Mouse (Mus musculus) MEL (cell line): Measurements from ENCODE around the gene Kcnk13. TPM values are rescaled to one million over a fixed set of nuclear protein-coding genes. Genes with fewer than 3 reads are reported as not detected.

Source experiments
- DNase-seq: peaks from one replicate; pipeline ENCODE4 v3.0.0; 2011; ENCODE audit warnings: low read depth, low spot score
- H3K27ac ChIP-seq: 2 replicates; pipeline ENCODE4 v1.5.1; 2012; ENCODE audit warnings: low read depth, mild to moderate bottlenecking, control low read depth, low read length, moderate library complexity; ENCODE audit not compliant: control insufficient read depth
- H3K27me3 ChIP-seq, 2 experiments: fragments of 150-350 bp in 1 of 2; sonication (generic) in 1 of 2; 2 replicates each; pipeline ENCODE4 v1.6.1; 2012; ENCODE audit warnings: low read length in 2 of 2, mild to moderate bottlenecking in 2 of 2, improper control_type of control experiment in 1 of 2, moderate library complexity in 1 of 2; ENCODE audit not compliant: insufficient read depth in 2 of 2, control insufficient read depth in 1 of 2
- H3K36me3 ChIP-seq, 2 experiments: 2 replicates each; pipeline ENCODE4 v1.6.1; 2012 to 2014; ENCODE audit warnings: low read length in 2 of 2, improper control_type of control experiment in 1 of 2, inconsistent platforms in 1 of 2, mild to moderate bottlenecking in 1 of 2; ENCODE audit not compliant: insufficient read depth in 2 of 2, control insufficient read depth in 1 of 2
- H3K4me1 ChIP-seq, 2 experiments: fragments of 150-350 bp in 1 of 2; sonication (generic) in 1 of 2; 2 replicates each; pipeline ENCODE4 v1.6.1; 2012; ENCODE audit warnings: low read length in 2 of 2, improper control_type of control experiment in 1 of 2, mild to moderate bottlenecking in 1 of 2; ENCODE audit not compliant: insufficient read depth in 2 of 2, control insufficient read depth in 1 of 2
- H3K4me3 ChIP-seq, 2 experiments: fragments of 150-350 bp in 1 of 2; sonication (generic) in 1 of 2; 2 replicates each; pipeline ENCODE4 v1.5.1; 2012; ENCODE audit warnings: low read depth in 2 of 2, low read length in 2 of 2, mild to moderate bottlenecking in 2 of 2, moderate library complexity in 2 of 2, control low read depth in 1 of 2, improper control_type of control experiment in 1 of 2; ENCODE audit not compliant: control insufficient read depth in 1 of 2, insufficient read depth in 1 of 2
- H3K79me2 ChIP-seq: 2 replicates; pipeline ENCODE4 v1.6.1; 2012; ENCODE audit warnings: mild to moderate bottlenecking, low read length, moderate library complexity; ENCODE audit not compliant: control insufficient read depth, poor library complexity, insufficient read depth
- H3K9ac ChIP-seq: 2 replicates; pipeline ENCODE4 v1.6.1; 2012; ENCODE audit warnings: low read depth, mild to moderate bottlenecking, control low read depth, low read length, moderate library complexity; ENCODE audit not compliant: control insufficient read depth, poor library complexity, severe bottlenecking
- H3K9me3 ChIP-seq: fragments of 150-350 bp; sonication (generic); replicated peaks from 2 replicates; pipeline ENCODE4 v1.6.1; 2012; ENCODE audit warnings: mild to moderate bottlenecking, low read length, improper control_type of control experiment, moderate library complexity; ENCODE audit not compliant: insufficient read depth
- E2F4 ChIP-seq: IDR thresholded peaks from 2 replicates; pipeline ENCODE4 v1.6.1; 2011; ENCODE audit warnings: low read depth, low read length, improper control_type of control experiment, borderline replicate concordance
- ETS1 ChIP-seq: IDR thresholded peaks from 2 replicates; pipeline ENCODE4 v1.6.1; 2012; ENCODE audit warnings: low read depth, mild to moderate bottlenecking, inconsistent platforms, low read length, improper control_type of control experiment, moderate library complexity
- HCFC1 ChIP-seq: IDR thresholded peaks from 2 replicates; pipeline ENCODE4 v1.6.1; 2012; ENCODE audit warnings: low read depth, mild to moderate bottlenecking, inconsistent platforms, low read length, improper control_type of control experiment, moderate library complexity
- JUND ChIP-seq: IDR thresholded peaks from 2 replicates; pipeline ENCODE4 v1.6.1; 2011; ENCODE audit warnings: low read depth, mild to moderate bottlenecking, improper control_type of control experiment, low read length
- KAT2A ChIP-seq: conservative IDR thresholded peaks from 2 replicates; pipeline ENCODE4 v1.6.1; 2012; ENCODE audit warnings: low read depth, low read length, improper control_type of control experiment, inconsistent platforms
- MAFK ChIP-seq: IDR thresholded peaks from 2 replicates; pipeline ENCODE4 v1.6.1; 2011; ENCODE audit warnings: low read depth, mild to moderate bottlenecking, low read length, improper control_type of control experiment, borderline replicate concordance
- MAZ ChIP-seq: IDR thresholded peaks from 2 replicates; pipeline ENCODE4 v1.6.1; 2012; ENCODE audit warnings: low read depth, mild to moderate bottlenecking, inconsistent platforms, low read length, improper control_type of control experiment
- MEF2A ChIP-seq: IDR thresholded peaks from 2 replicates; pipeline ENCODE4 v1.6.1; 2014; ENCODE audit warnings: low read depth, mild to moderate bottlenecking, inconsistent platforms, low read length, improper control_type of control experiment; ENCODE audit not compliant: poor library complexity, insufficient replicate concordance, severe bottlenecking; ENCODE audit errors: extremely low read depth
- MXI1 ChIP-seq: IDR thresholded peaks from 2 replicates; pipeline ENCODE4 v1.6.1; 2011; ENCODE audit warnings: mild to moderate bottlenecking, low read depth, low read length, improper control_type of control experiment
- MYC ChIP-seq: IDR thresholded peaks from 2 replicates; pipeline ENCODE4 v1.6.1; 2011; ENCODE audit warnings: low read depth, mild to moderate bottlenecking, low read length, improper control_type of control experiment, moderate library complexity
- NRF1 ChIP-seq: IDR thresholded peaks from 2 replicates; pipeline ENCODE4 v1.6.1; 2014; ENCODE audit warnings: low read depth, mild to moderate bottlenecking, inconsistent platforms, low read length, improper control_type of control experiment, moderate library complexity; ENCODE audit not compliant: poor library complexity, insufficient read depth, severe bottlenecking
- RCOR1 ChIP-seq: IDR thresholded peaks from 2 replicates; pipeline ENCODE4 v1.6.1; 2012; ENCODE audit warnings: low read depth, mild to moderate bottlenecking, inconsistent platforms, low read length, improper control_type of control experiment
- SIN3A ChIP-seq: IDR thresholded peaks from 2 replicates; pipeline ENCODE4 v1.6.1; 2012; ENCODE audit warnings: low read length, improper control_type of control experiment, inconsistent platforms
- SMC3 ChIP-seq: IDR thresholded peaks from 2 replicates; pipeline ENCODE4 v1.6.1; 2011; ENCODE audit warnings: low read depth, low read length, improper control_type of control experiment
- TAL1 ChIP-seq: IDR thresholded peaks from 2 replicates; pipeline ENCODE4 v1.6.1; 2012; ENCODE audit warnings: mild to moderate bottlenecking, inconsistent platforms, low read length, moderate library complexity, mixed read lengths
- TBP ChIP-seq: IDR thresholded peaks from 2 replicates; pipeline ENCODE4 v1.8.0; 2011; ENCODE audit warnings: low read depth, low read length, improper control_type of control experiment
- USF1 ChIP-seq: IDR thresholded peaks from 2 replicates; pipeline ENCODE4 v1.6.1; 2014; ENCODE audit warnings: low read depth, mild to moderate bottlenecking, inconsistent platforms, low read length, improper control_type of control experiment, moderate library complexity
- ZC3H11A ChIP-seq: IDR thresholded peaks from 2 replicates; pipeline ENCODE4 v1.6.1; 2012; ENCODE audit warnings: low read depth, mild to moderate bottlenecking, inconsistent platforms, low read length, improper control_type of control experiment
- ZNF384 ChIP-seq: IDR thresholded peaks from 2 replicates; pipeline ENCODE4 v1.6.1; 2012; ENCODE audit warnings: low read depth, mild to moderate bottlenecking, inconsistent platforms, low read length, improper control_type of control experiment
- polyA plus RNA-seq, 2 experiments: library from polyadenylated mRNA; stranded (reverse) in 1 of 2; unstranded in 1 of 2; fragments of >175 nt in 1 of 2; fragments of >200 nt in 1 of 2; gene quantifications; 2 replicates each; pipeline versions ENCODE4 v1.2.1 to v1.2.4; 2012; ENCODE audit warnings: low replicate concordance in 2 of 2, low read depth in 1 of 2; ENCODE audit not compliant: insufficient read length in 2 of 2, insufficient read depth in 1 of 2, missing spikeins in 1 of 2
- total RNA-seq: library from RNA; depleted of rRNA; stranded (reverse); fragments of 300-350 nt; gene quantifications from 2 replicates; pipeline ENCODE4 v1.2.3, GENCODE M21; 2012

Gene Kcnk13
- total and polyA plus RNA-seq, 3 experiments: not detected

DNA sequence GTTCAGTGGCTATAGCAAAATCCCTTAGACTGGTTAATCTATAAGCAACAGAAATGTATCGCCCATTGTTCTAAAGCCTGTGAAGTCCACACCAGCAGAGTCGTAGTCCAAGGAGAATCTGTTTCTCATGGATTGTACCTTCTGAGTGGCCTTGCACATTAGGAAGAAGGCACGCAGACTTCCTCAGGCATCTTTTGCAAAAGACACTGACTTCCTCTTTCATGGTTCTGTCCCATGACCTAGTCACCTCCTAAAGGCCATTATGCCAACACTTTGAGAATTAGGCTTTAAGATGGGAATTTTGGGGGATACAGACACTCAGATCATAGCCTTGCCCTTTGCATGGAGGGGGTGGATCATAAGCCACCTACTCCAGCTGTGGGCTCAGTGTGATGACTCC, 48.5 kb downstream of the Kcnk13 start:
- Histone ChIP-seq H3K27me3 (peaks cover 0 to 2% of the 10 kb centered on the region in 2 experiments; a peak in 2 of 4 replicates), H3K36me3 (no peaks in the 10 kb centered on the region), H3K79me2 (no peaks in the 10 kb centered on the region), H3K9ac (no peak overlapping the region), H3K9me3 (no peaks in the 10 kb centered on the region), H3K27ac (no peak overlapping the region), H3K4me1 (no peaks in the 10 kb centered on the region), H3K4me3 (no peak overlapping the region)
- no peak for DNase-seq
- TF ChIP-seq MYC (no peak), SMC3 (no peak), MAFK (no peak), MAZ (no peak), ZNF384 (no peak), TAL1 (no peak), KAT2A (no peak)

DNA sequence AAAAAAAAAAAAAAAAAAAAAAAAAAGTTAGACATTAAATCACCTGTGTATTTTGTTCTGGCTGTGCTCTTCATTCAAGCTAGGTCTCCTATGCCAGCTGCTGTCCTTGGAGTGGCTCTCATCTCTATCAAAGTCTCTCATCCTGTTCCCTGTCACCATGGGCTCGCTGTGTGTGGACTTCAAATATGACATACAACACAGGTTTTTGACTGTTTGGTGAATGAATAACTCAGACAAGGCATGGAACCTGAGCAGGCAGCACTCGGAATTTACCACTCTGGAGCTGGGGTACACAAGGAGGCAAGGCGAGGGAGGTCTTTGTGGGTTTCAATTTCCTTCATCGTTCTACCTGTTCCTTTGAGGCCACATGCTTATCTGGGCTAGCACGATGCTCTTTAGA, 50.8 kb downstream of the Kcnk13 start:
- Histone ChIP-seq H3K9ac (no peak overlapping the region), H3K36me3 (no peaks in the 10 kb centered on the region), H3K4me1 (no peaks in the 10 kb centered on the region), H3K27ac (no peak overlapping the region), H3K9me3 (no peaks in the 10 kb centered on the region), H3K79me2 (no peaks in the 10 kb centered on the region), H3K4me3 (no peak overlapping the region), H3K27me3 (peaks cover 0 to 2% of the 10 kb centered on the region in 2 experiments; a peak in 1 of 4 replicates)
- TF ChIP-seq ETS1 (no peak), JUND (no peak), MAFK (no peak), TBP (no peak), MXI1 (no peak), KAT2A (no peak), USF1 (no peak), ZC3H11A (no peak), NRF1 (no peak), MEF2A (no peak), RCOR1 (no peak), SIN3A (no peak), HCFC1 (no peak), MYC (no peak), E2F4 (no peak)
- no peak for DNase-seq
